Mouse (Mus musculus) heart, postnatal 10 days (tissue): ENCODE data around the gene Ppm1n. TPM values are rescaled to one million over a fixed set of nuclear protein-coding genes. Genes with fewer than 3 reads are reported as not detected.

Experiments used
- DNase-seq, 2 experiments: peaks; one replicate each; pipeline ENCODE4 v3.0.0; 2021
- intact Hi-C: fragments of 180-260 bp; cut with DNase I; formaldehyde crosslinking; loops from one replicate; pipeline ENCODE4 v1.15.1; 2025
- total RNA-seq, 2 experiments: library from RNA; stranded (reverse); gene quantifications; 2 replicates each; pipeline ENCODE4 v1.2.3; 2021

Gene Ppm1n
- total RNA-seq, 2 experiments from 2014 or later, result 0.67 TPM; not detected in 1

GRCm38 (mm10) chr7:19308454-19309277, 28.8 kb upstream of the Ppm1n start:
- DNase-seq, result peak; percentile 97
- intact Hi-C loops, result no loop called here

DNA sequence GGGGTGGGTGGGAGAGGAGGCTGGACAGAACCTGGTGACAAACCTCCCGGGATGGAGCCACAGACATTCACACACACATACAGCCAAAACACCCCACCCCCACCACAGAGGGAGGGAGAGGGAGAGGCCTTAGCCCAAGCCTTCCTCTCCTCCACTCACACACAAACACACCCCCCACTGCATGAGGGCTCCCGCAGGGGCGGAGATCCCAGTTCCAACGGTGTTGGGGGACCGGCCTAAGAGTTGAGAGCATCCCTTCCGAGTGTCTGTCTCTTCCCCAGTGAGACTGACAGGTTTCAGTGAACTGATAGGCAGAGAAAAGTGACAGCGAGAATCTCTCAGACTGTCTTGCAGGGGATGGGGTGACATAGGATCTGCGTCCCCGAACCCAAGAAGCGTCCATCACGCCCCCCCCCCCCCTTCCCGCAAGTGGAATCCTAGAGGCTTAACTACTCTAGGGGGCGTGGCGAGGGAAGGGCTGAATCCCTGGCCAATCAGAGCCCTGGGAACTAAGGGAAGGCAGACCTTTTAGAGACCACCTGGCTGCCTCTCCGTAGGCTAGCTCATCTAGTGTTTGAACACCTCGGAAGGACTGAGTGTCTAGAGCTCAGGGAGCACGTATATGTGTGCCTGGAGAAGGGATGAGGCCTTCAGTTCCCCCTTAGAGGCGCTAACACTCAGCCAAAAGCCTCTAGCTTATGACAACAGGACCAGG, 28.0 kb upstream of the Ppm1n start:
- intact Hi-C loops, result no loop called here
- peak; percentile 80 to 86 for DNase-seq

GRCm38 (mm10) chr7:19306819-19307738, 27.2 kb upstream of the Ppm1n start:
- intact Hi-C loops, result no loop called here
- DNase-seq, result no peak

- intact Hi-C loops, result no loop called here
- no peak for DNase-seq
Measured at GRCm38 (mm10) chr7:19305796-19306765, 26.2 kb upstream of the Ppm1n start.

DNA sequence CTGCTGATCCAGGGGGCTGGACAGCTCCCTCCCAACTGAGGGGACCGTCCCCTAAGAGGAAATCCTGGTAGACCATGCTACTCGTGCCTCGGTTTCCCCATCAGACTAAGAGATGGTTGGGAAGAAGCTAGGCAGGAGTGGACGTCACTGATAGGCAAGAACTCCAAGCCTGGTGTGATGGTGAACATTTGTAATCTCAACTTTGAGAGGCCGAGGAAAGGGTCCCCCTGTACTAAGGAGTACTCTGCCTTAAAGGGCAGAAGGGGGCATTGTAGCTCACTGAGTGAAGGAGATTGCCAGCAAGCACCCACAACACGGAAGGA, 25.5 kb upstream of the Ppm1n start:
- intact Hi-C loops, result no loop called here

GRCm38 (mm10) chr7:19304501-19305412, 24.9 kb upstream of the Ppm1n start:
- DNase-seq, result no peak
- intact Hi-C loops, result no loop called here

More for the DNA sequence above, 25.5 kb upstream of the Ppm1n start:
- DNase-seq, result no peak

DNA sequence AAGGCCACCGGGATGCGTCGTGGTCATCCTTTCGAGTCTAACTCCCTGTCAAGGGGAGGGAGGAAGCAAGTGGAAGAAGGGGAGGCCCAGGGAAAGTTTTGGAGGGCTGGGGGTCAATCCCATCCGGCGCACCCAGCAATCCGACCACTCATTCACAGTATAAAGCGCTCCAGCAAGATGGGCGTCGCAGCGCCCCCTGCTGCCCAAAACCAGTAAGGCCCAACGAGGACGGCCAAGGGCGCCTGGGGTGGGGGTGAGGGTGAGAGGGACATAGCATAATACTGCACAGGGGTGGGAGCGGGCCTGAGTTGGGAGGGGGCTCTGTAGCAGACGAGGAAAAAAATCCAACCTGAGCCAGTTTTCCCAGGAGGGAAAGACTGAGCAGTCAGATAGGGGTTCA, 23.9 kb upstream of the Ppm1n start:
- intact Hi-C loops, result no loop called here
- DNase-seq, result peak; percentile 83 to 91

DNA sequence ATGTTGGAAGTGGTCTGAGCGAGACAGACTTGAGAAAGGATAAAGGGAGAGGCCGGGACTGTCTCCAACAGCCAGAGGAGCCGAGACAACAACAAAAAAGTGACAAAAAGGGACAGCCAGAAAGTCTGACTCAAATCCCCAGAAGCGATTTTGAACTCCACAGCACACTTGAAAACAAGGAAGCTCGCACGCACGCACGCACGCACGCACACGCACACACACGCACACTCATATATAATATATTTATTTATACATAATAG, 23.1 kb upstream of the Ppm1n start:
- no peak for DNase-seq
- intact Hi-C loops, result no loop called here

- intact Hi-C loops, result no loop called here
- no peak for DNase-seq
Measured at GRCm38 (mm10) chr7:19302264-19303045, 22.6 kb upstream of the Ppm1n start.

DNA sequence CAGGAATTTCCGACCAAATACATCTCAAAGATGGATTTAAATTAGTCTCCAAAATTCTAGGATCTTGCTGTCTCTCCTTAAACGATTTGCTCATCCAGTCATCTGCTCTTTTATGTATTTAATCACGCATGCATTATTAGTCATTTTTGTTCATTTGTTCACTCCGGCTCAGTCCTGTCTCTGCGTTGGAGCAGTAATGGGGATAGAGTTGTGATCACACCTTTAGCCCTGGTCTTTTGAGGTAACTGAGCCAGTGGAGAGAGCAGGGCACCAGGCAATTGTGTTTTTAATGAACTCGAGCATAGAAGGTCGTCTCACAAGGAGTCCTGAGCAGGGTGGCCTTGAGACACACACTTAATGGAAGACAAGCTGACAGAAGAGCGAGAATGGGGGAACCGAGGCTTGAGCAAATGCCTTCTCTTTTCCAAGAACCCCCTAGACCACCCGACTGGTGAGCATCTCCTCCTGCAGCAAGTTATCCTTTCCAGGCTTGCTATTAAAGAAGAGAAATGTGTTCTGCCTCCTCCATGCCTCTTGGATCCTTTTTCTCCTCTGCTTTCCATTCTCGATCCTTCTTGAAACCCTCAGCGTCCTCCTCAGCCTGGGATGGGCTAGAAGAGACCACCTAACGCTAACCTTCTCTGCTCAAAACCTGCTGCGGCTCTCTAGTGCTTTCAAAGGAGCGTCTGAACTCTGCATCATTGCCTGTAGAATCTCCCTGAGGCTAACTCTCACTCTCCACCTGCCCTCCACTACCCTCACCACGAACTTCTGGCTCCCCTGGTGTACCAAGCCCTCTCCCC, 21.8 kb upstream of the Ppm1n start:
- intact Hi-C loops, result no loop called here

GRCm38 (mm10) chr7:19300501-19301421, 20.9 kb upstream of the Ppm1n start:
- DNase-seq, result peak; percentile 87 to 91
- intact Hi-C loops, result loop anchor here (1.0 kb wide), 2 partner anchors 15 to 43 kb away; no protein-coding TSS in a partner anchor

More for the DNA sequence above, 21.8 kb upstream of the Ppm1n start:
- no peak for DNase-seq

DNA sequence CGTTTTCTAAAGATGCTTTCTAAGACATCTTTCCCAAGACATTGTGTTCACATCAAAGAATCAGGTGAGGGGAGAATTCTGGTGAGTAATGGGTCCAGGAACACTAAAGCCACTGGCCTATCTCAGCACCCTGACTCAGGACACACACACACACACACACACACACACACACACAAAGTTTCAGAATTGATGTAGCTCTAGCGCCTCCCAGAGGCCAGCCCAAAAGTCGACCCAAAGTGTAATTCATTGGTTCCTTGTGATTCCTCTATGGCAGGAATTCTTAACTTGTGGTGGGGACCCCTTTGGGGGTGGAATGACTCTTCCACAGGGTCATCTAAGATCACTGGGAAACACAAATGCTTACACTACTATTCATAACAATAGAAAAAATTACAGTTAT, 19.3 kb upstream of the Ppm1n start:
- peak; percentile 45 to 74 for DNase-seq
- intact Hi-C loops, result loop anchor here (5.0 kb wide), 1 partner anchor 122 kb away; the partner anchor contains the start of gene Eml2

DNA sequence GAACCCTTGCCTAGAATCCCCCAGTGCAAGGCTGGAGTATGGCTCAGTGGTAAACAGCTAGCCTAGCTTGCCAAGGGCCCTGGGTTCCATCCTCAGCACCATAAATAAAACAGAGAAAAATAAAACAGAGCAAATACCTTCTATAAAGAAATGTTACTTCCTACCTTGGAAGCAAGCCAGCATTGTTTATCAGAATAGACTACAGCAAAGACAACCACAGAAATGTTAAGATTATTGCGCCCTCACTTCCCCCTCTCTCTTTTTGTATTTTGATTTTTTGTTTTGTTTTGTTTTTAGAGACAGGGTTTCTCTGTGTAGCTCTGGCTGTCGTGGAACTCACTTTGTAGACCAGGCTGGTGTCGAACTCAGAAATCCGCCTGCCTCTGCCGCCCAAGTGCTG, 17.9 kb upstream of the Ppm1n start:
- intact Hi-C loops, result loop anchor here (5.0 kb wide), 1 partner anchor 120 kb away; the partner anchor contains the start of gene Eml2
- no peak for DNase-seq

- intact Hi-C loops, result loop anchor here (5.0 kb wide), 1 partner anchor 120 kb away; the partner anchor contains the start of gene Eml2
- no peak for DNase-seq
Measured at GRCm38 (mm10) chr7:19297034-19297433, 17.2 kb upstream of the Ppm1n start.

DNA sequence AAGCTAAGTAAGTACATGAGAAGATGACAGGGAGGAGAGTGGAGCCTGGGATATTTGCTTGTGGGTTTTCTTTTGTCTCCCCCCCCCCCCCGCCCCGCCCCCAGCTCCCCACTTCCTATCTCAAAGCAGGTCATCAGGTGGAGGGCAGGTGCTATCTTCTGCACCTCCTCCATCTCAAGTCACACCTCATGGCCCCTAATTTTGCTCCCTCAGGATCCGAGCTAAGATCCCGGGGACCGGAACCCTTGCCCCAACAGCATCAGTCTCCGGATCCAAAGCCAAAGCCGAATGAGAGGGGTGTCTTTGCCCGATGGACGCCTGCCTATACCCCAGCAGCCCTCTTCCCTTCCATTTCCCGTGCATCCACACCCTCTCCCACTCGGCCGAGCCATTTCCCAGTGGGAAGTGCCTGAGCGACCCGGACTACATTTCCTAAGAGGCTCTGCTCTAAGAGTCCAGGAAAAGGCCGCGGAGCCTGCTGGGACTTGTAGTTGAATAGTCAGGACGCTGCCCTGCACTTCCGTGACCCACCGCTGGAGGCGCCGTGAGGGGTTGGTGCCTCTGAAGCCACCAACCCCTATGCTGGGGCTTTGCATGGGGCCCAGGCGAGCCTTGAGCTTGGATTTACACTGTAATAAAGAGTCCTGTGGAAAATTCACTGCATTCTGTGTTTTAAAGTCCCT, 15.8 kb upstream of the Ppm1n start:
- intact Hi-C loops, result loop anchor here (5.0 kb wide), 1 partner anchor 118 kb away; the partner anchor contains the start of gene Eml2
- DNase-seq, result peak; percentile 97 to 100
